Mouse (Mus musculus) lung, embryonic 14.5 days (tissue): ENCODE data around the gene Cdh12. TPM values are rescaled to one million over a fixed set of nuclear protein-coding genes. Genes with fewer than 3 reads are reported as not detected.
"Not testable (repeated sequence)": the region's sequence is repeated elsewhere in the genome, so short reads cannot be mapped to it uniquely, and the experiment has no call there.

Source experiments
- ATAC-seq: fragments of 200-750 bp; cut with Nextera tagmentation; 2 replicates; pipeline ENCODE4 v1.8.0; 2017; ENCODE audit warnings: mild to moderate bottlenecking, moderate TSS enrichment, moderate library complexity; ENCODE audit not compliant: insufficient read depth
- DNase-seq: peaks from one replicate; pipeline ENCODE4 v3.0.0-alpha.2; 2015
- H3K27ac ChIP-seq: fragments of 300-500 bp; sonication (generic); 2 replicates; pipeline ENCODE4 v1.5.1; 2014; ENCODE audit warnings: low read depth, mild to moderate bottlenecking, moderate library complexity
- H3K27me3 ChIP-seq: fragments of 300-500 bp; sonication (generic); 2 replicates; pipeline ENCODE4 v1.6.1; 2014; ENCODE audit warnings: low read length, control low read depth; ENCODE audit not compliant: insufficient read depth
- H3K36me3 ChIP-seq: fragments of 300-500 bp; sonication (generic); 2 replicates; pipeline ENCODE4 v1.6.1; 2014; ENCODE audit warnings: control low read depth; ENCODE audit not compliant: insufficient read depth
- H3K4me1 ChIP-seq: fragments of 300-500 bp; sonication (generic); 2 replicates; pipeline ENCODE4 v1.6.1; 2014; ENCODE audit warnings: antibody characterized with exemption, control low read depth; ENCODE audit not compliant: insufficient read depth
- H3K4me2 ChIP-seq: fragments of 300-500 bp; sonication (generic); 2 replicates; pipeline ENCODE4 v1.6.1; 2014; ENCODE audit warnings: mild to moderate bottlenecking
- H3K4me3 ChIP-seq: fragments of 300-500 bp; sonication (generic); 2 replicates; pipeline ENCODE4 v1.5.1; 2014; ENCODE audit warnings: low read depth, low read length
- H3K9ac ChIP-seq: fragments of 300-500 bp; sonication (generic); 2 replicates; pipeline ENCODE4 v1.6.1; 2014
- H3K9me3 ChIP-seq: fragments of 300-500 bp; sonication (generic); 2 replicates; pipeline ENCODE4 v1.6.1; 2016; ENCODE audit warnings: low read depth, low read length, control low read depth
- CTCF ChIP-seq: IDR thresholded peaks from 2 replicates; pipeline ENCODE4 v1.5.1; 2016; ENCODE audit warnings: antibody characterized with exemption, low read depth
- WGBS: fragments of 180-500 bp; shearing (Covaris S2); extraction: QIAGEN DNeasy Blood & Tissue Kit; methylation state at CpG from one replicate; pipeline ENCODE4 v1.1.7; 2014; 5-methylcytosine and 5-hydroxymethylcytosine counted together
- polyA plus RNA-seq: library from polyadenylated mRNA; unstranded; fragments of >200 nt; fragmentation: Nextera tagmentation; extraction: Ambion mirVana; gene quantifications from 2 replicates; pipeline ENCODE4 v1.2.1, GENCODE M21; 2014

Cdh12 gene
- polyA plus RNA-seq, 1 experiment from 2014 or later, result 0.04 TPM

DNA sequence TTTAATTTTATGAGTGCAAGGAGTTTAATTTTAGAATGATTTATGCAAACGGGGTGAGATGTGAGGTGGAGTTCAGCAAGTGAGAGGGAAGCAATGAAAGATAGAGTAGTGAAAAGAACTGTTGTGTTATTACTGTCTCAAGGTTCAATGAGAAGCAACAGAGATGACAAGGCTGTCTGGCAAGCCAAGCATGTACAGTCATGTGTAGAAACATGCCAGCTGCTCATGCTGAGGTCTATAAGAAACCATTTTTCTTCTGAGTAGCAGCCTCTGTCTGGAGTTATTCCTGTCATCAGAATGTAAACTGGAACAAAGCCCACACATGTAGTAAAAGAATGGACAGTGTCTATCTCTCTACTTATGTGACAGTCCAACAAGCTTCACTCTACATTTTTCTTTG lies 14.5 kb downstream of the Cdh12 start:
- 50% methylated on average over 1 of the region's 1 CpGs for WGBS
- ATAC-seq (peak; percentile 44; the same call in 1 of the 2 replicates), DNase-seq (peak; percentile 35)
- TF ChIP-seq CTCF, result no peak
- Histone ChIP-seq H3K9me3 (no peaks in the 10 kb centered on the region), H3K27me3 (no peaks in the 10 kb centered on the region), H3K27ac (no peak overlapping the region), H3K9ac (no peak overlapping the region), H3K36me3 (no peaks in the 10 kb centered on the region), H3K4me3 (no peak overlapping the region), H3K4me1 (no peaks in the 10 kb centered on the region), H3K4me2 (no peak overlapping the region)

DNA sequence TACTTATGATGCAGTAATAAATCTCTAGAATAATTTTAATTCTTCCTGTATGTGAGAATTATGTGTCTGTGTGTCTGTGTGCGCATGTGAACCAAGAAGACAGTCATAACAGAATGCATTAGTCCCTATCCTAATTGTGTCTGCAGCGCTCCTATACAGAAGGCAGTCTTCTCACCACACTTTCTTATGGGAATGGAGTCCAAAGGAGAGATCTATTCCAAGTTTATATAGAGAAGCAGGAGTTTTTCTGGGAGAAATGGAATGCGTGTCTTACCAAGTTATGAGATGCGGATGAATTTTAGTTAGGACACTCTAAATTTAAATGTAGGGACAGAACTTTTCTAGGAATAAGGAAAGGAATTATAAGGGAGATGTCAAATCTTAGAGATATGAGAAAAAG lies 101.9 kb downstream of the Cdh12 start:
- DNase-seq (no peak), ATAC-seq (no peak)
- no peak for TF ChIP-seq CTCF
- Histone ChIP-seq H3K4me1 (no peaks in the 10 kb centered on the region), H3K9ac (no peak overlapping the region), H3K9me3 (no peaks in the 10 kb centered on the region), H3K4me2 (no peak overlapping the region), H3K27ac (no peak overlapping the region), H3K4me3 (no peak overlapping the region), H3K36me3 (no peaks in the 10 kb centered on the region), H3K27me3 (no peaks in the 10 kb centered on the region)
- 86% methylated on average over 4 of the region's 4 CpGs for whole genome bisulfite sequencing

DNA sequence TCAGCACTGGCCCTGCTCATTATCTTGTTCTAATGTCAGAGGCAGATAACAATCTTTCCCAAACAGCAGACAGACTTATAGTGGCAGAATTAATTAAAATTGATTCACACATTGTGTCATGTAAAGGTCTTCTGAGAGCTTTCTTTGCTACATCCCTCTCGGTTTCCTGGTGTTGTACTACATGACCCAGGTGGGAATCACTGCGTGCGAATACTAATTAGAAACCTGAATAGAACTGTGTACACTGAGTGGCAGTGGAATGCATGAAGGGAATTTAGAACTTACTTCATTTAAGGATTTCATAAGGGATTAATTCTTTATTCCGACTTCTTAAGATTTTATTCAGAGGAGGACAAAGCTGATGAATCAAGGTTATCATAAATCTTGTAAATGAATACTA lies 121.9 kb downstream of the Cdh12 start:
- TF ChIP-seq CTCF, result no peak
- H3K27me3 ChIP-seq, result no peaks in the 10 kb centered on the region
- no peaks in the 10 kb centered on the region for H3K4me1 ChIP-seq
- ATAC-seq (no peak), DNase-seq (no peak)
- no peak overlapping the region for H3K4me2 ChIP-seq
- no peak overlapping the region for H3K27ac ChIP-seq
- no peak overlapping the region for H3K9ac ChIP-seq
- no peak overlapping the region for H3K4me3 ChIP-seq
- WGBS, result 79% methylated on average over 4 of the region's 4 CpGs
- H3K36me3 ChIP-seq, result no peaks in the 10 kb centered on the region
- H3K9me3 ChIP-seq, result no peaks in the 10 kb centered on the region

- no peak overlapping the region for H3K4me2 ChIP-seq
- ATAC-seq, result no peak
- DNase-seq, result no peak
- no peak overlapping the region for H3K27ac ChIP-seq
- H3K36me3 ChIP-seq, result no peaks in the 10 kb centered on the region
- no peak overlapping the region for H3K9ac ChIP-seq
- H3K27me3 ChIP-seq, result no peaks in the 10 kb centered on the region
- no peaks in the 10 kb centered on the region for H3K9me3 ChIP-seq
- no peaks in the 10 kb centered on the region for H3K4me1 ChIP-seq
- TF ChIP-seq CTCF, result no peak
- WGBS, result 57% methylated on average over 5 of the region's 5 CpGs
- no peak overlapping the region for H3K4me3 ChIP-seq
These were observed 133.6 kb downstream of the Cdh12 start for GRCm38 (mm10) chr15:20582567-20583075.

DNA sequence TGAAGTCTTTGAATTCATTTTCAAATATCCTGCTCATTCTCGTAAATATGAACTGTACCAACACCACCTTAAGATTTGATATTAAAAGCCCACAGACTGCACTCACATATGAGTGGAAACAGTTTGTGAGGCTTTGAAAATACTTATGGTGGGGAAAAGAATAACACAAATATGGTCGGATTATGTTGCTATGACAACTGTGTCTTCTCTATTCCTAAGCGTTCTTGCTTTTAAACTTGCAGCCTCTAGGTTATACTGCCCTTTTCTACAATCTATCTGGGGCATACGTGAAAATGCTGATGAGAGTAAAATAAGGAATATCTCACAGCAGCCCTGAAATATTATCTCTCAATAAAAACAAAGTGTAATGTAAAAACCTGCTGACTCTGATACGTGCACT lies 142.5 kb downstream of the Cdh12 start:
- TF ChIP-seq CTCF, result no peak
- Histone ChIP-seq H3K36me3 (no peaks in the 10 kb centered on the region), H3K27ac (no peak overlapping the region), H3K9ac (no peak overlapping the region), H3K27me3 (no peaks in the 10 kb centered on the region), H3K4me2 (no peak overlapping the region), H3K9me3 (no peaks in the 10 kb centered on the region), H3K4me1 (no peaks in the 10 kb centered on the region), H3K4me3 (no peak overlapping the region)
- WGBS, result 70% methylated on average over 5 of the region's 5 CpGs
- ATAC-seq, result no peak
- DNase-seq, result no peak

- H3K9ac ChIP-seq, H3K27me3 ChIP-seq, DNase-seq, ATAC-seq, H3K4me2 ChIP-seq, H3K27ac ChIP-seq, H3K9me3 ChIP-seq, H3K4me1 ChIP-seq, H3K36me3 ChIP-seq, H3K4me3 ChIP-seq: not testable (repeated sequence)
- 70% methylated on average over 3 of the region's 3 CpGs for WGBS
These were observed 156.7 kb downstream of the Cdh12 start for GRCm38 (mm10) chr15:20605751-20606150.

GRCm38 (mm10) chr15:20634593-20634992 lies 185.5 kb downstream of the Cdh12 start:
- Histone ChIP-seq H3K27ac (no peak overlapping the region), H3K36me3 (no peaks in the 10 kb centered on the region), H3K9ac (no peak overlapping the region), H3K4me1 (no peaks in the 10 kb centered on the region), H3K4me3 (no peak overlapping the region), H3K27me3 (no peaks in the 10 kb centered on the region), H3K9me3 (no peaks in the 10 kb centered on the region), H3K4me2 (no peak overlapping the region)
- DNase-seq, result no peak
- WGBS, result 43% methylated on average over 2 of the region's 2 CpGs
- ATAC-seq, result no peak
- TF ChIP-seq CTCF, result no peak

DNA sequence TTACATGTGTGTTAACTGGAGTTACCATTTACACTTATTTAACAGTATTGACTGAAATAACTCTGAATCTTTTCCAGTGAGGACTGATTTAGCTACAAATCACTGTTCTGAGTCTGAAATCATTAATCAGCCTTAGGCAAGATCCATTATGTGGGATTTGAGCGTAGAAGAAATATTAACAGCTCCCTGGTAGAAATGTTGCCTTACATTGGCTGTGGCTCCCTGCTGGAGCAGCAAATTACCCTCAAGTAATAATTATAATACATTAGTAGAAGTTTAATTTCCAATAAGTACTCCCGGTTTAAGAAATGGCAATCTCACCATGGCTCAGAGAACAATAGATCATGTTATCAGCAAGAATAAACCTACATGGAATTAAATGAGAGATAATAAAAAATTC lies 190.1 kb downstream of the Cdh12 start:
- DNase-seq, result no peak
- no peak overlapping the region for H3K9ac ChIP-seq
- no peak overlapping the region for H3K4me3 ChIP-seq
- no peak for ATAC-seq
- no peaks in the 10 kb centered on the region for H3K27me3 ChIP-seq
- no peak overlapping the region for H3K27ac ChIP-seq
- H3K9me3 ChIP-seq, result no peaks in the 10 kb centered on the region
- no peak overlapping the region for H3K4me2 ChIP-seq
- WGBS, result 77% methylated on average over 2 of the region's 2 CpGs
- no peak for TF ChIP-seq CTCF
- no peaks in the 10 kb centered on the region for H3K36me3 ChIP-seq
- no peaks in the 10 kb centered on the region for H3K4me1 ChIP-seq
